ENCODE assay signal across 32 mouse cellular contexts in genomic region chr13:49202556-49202955, GRCm38 (mm10). TPM values are rescaled to one million over a fixed set of nuclear protein-coding genes. Genes with fewer than 3 reads are reported as not detected.
"Had no signal": no experiment of that assay in that cellular context is flagged by ENCODE, and none has a peak within 500 bp of the region (broad histone marks: within the 10 kb centered on the region; RNA-seq: fewer than 3 reads in every experiment).

No protein-coding gene starts in this region.

- DNase-seq: heart, postnatal 10 days; heart, postnatal 14 days; heart, postnatal 36 days; heart, postnatal 4 days; kidney, adult 11 months; kidney, adult 18-20 months; kidney, adult 2 months; kidney, adult 8-10 months; kidney, adult 9 months; kidney, postnatal 10 days; kidney, postnatal 14 days; kidney, postnatal 25 days; kidney, postnatal 36 days; kidney, postnatal 4 days; layer of hippocampus, adult 9-11 months; layer of hippocampus, postnatal 36 days had no signal

- H3K36me3 ChIP-seq: hindbrain, embryonic 10.5 days; hindbrain, embryonic 13.5 days; hindbrain, embryonic 15.5 days had no signal

- H3K27me3 ChIP-seq: heart, embryonic 12.5 days; heart, embryonic 13.5 days; heart, embryonic 15.5 days; hindbrain, embryonic 15.5 days; intestine, embryonic 15.5 days; kidney, embryonic 15.5 days had no signal

- H3K9ac ChIP-seq: heart, embryonic 12.5 days; heart, embryonic 13.5 days; heart, embryonic 15.5 days; hindbrain, embryonic 12.5 days; hindbrain, embryonic 13.5 days; hindbrain, embryonic 14.5 days; hindbrain, embryonic 15.5 days; intestine, embryonic 15.5 days; kidney, embryonic 15.5 days had no signal

- H3K4me3 ChIP-seq: heart, embryonic 10.5 days; heart, embryonic 12.5 days; heart, embryonic 13.5 days; heart, embryonic 15.5 days; hindbrain, embryonic 10.5 days; hindbrain, embryonic 12.5 days; hindbrain, embryonic 13.5 days; hindbrain, embryonic 15.5 days; intestine, embryonic 15.5 days; kidney, embryonic 15.5 days; layer of hippocampus, adult 2 months had no signal

- H3K27ac ChIP-seq: heart, embryonic 10.5 days; heart, embryonic 13.5 days; heart, embryonic 15.5 days; hindbrain, embryonic 10.5 days; hindbrain, embryonic 12.5 days; hindbrain, embryonic 13.5 days; hindbrain, embryonic 14.5 days; hindbrain, embryonic 15.5 days; hindbrain, postnatal 0 days; intestine, embryonic 15.5 days; kidney, embryonic 15.5 days; kidney, postnatal 0 days; layer of hippocampus, adult 2 months had no signal

RNA-seq across cellular contexts. Expression of gene Wnk2, which starts 54.7 kb away (rescaled TPM):
- total RNA-seq: hematopoietic stem cell, adult 5-6 weeks had no signal
- polyA plus RNA-seq: inflammation-experienced regulatory T-cells, adult 6 months had no signal
